Mouse (Mus musculus) gastrocnemius, postnatal 10 days (tissue): ENCODE results near the gene Asb13. TPM values are rescaled to one million over a fixed set of nuclear protein-coding genes. Genes with fewer than 3 reads are reported as not detected.

Experiments used
- DNase-seq: peaks from one replicate; pipeline ENCODE4 v3.0.0; 2021; ENCODE audit warnings: mixed read lengths
- total RNA-seq, 2 experiments: library from RNA; stranded (reverse); gene quantifications; 2 replicates each; pipeline ENCODE4 v1.2.3; 2021

The Asb13 gene
- total RNA-seq, 2 experiments from 2014 or later = 6.9 to 7.3 TPM

- DNase-seq = no peak
Observed at GRCm38 (mm10) chr13:3664241-3664640, 30.4 kb downstream of the Asb13 start.

GRCm38 (mm10) chr13:3665308-3665723 is 31.5 kb downstream of the Asb13 start:
- peak; percentile 74 for DNase-seq

- DNase-seq = no peak
Observed at GRCm38 (mm10) chr13:3667288-3667873, 33.5 kb downstream of the Asb13 start.

GRCm38 (mm10) chr13:3668068-3668467 is 34.2 kb downstream of the Asb13 start:
- no peak for DNase-seq

- no peak for DNase-seq
Observed at GRCm38 (mm10) chr13:3669611-3670010, 35.8 kb downstream of the Asb13 start.

GRCm38 (mm10) chr13:3670039-3670438 is 36.2 kb downstream of the Asb13 start:
- DNase-seq = peak; percentile 42

- DNase-seq = no peak
Observed at GRCm38 (mm10) chr13:3673151-3673550, 39.3 kb downstream of the Asb13 start.

GRCm38 (mm10) chr13:3673622-3674021 is 39.8 kb downstream of the Asb13 start:
- peak; percentile 31 for DNase-seq

- DNase-seq = no peak
Observed at GRCm38 (mm10) chr13:3675855-3676254, 42.0 kb downstream of the Asb13 start.

GRCm38 (mm10) chr13:3679098-3679497 is 45.3 kb downstream of the Asb13 start:
- no peak for DNase-seq

GRCm38 (mm10) chr13:3686306-3686705 is 52.5 kb downstream of the Asb13 start:
- DNase-seq = no peak

- no peak for DNase-seq
Observed at GRCm38 (mm10) chr13:3694599-3695343, 60.9 kb downstream of the Asb13 start.

GRCm38 (mm10) chr13:3696977-3697735 is 63.3 kb downstream of the Asb13 start:
- no peak for DNase-seq

- no peak for DNase-seq
Observed at GRCm38 (mm10) chr13:3700752-3701151, 66.9 kb downstream of the Asb13 start.

Other genes with a start within 250 kb of the Asb13 start
- gene Gdi2, start 96.0 kb upstream of the Asb13 start, total RNA-seq = 100 to 1,000 TPM; 211 to 214 TPM
- gene Fam208b, start 22.9 kb upstream of the Asb13 start, total RNA-seq = 10 to 100 TPM; 12.2 to 17.3 TPM
- not detected for gene Calml3, start 170.3 kb downstream of the Asb13 start, total RNA-seq
- not detected for gene Calm4, start 203.7 kb downstream of the Asb13 start, total RNA-seq
- not detected for gene Calm5, start 220.1 kb downstream of the Asb13 start, total RNA-seq